Mouse (Mus musculus): ENCODE data around the gene Paxx. TPM values are rescaled to one million over a fixed set of nuclear protein-coding genes. Genes with fewer than 3 reads are reported as not detected.

Paxx gene
- total and polyA plus RNA-seq, 3 experiments = 13.9 to 16.2 (median 15.1) TPM

DNA sequence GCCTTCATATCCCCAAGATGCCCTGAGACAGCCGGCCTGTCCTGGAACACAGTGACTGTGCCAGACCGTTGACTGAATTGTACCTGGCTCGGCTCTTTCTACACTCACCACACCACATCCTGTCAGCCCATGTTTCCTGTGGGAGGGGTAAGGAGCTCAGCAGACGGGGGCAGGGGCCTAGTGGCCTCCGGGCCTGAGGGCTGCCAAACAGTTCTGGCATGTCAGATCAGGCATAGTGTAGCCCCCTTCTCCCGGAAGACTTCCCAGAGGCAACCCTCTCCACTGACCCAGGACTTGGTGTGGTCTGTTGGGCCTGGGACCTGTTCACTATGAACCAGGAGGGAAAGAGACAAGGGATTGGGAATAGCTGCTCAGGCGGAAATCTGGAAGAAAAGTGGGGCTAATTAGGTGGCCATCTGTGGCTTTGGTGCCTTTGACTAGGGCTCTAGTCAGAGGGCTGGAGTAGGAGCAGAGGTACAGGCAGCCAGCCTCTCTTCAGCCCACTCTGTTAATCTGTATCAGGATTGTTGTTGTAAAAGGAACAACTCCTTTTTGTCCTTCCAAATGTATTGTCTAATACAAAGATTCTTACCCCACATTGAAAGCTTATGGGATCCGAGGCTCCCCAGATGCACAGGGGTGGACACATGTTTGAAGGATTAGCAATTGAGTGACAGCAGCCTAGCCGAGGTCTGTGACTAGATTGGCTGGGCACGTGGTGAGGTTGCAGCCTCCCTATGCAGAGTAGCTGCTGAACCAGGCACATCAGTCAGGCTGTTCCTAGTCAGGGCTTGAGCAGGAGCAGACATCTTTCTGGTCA, 5.1 kb upstream of the Paxx start:
- dilution Hi-C loops (cut with MboI; ENCODE audit: extremely low pct_ligation_motif_present, extremely low pct_unique_long_range_greater_than_20kb, low sequenced_read_pairs) = no loop called here
- Histone ChIP-seq H3K27ac (ENCODE audit: insufficient read depth, low read depth) (peak overlapping the region; percentile 44), H3K4me2 (ENCODE audit: insufficient read depth, low read depth, poor library complexity, severe bottlenecking) (peak overlapping the region; percentile 25; the same call in 1 of the 2 replicates), H3K27me3 (replicated peaks) (no peaks in the 10 kb centered on the region), H3K9ac (ENCODE audit: insufficient read depth, low read depth) (peak overlapping the region; percentile 50), H3K4me1 (ENCODE audit: control insufficient read depth in 1 of 2, insufficient read depth in 2 of 2) (peaks cover 30 to 67% of the 10 kb centered on the region in 2 experiments), H3K4me3 (replicated peaks in 1 of 3; ENCODE audit: low read depth in 2 of 3, low read length in 2 of 3, poor library complexity in 1 of 3) (peak overlapping the region in 1 of 3 experiments; percentile 44), H3K9me3 (replicated peaks; ENCODE audit: low read length) (no peaks in the 10 kb centered on the region), H3K36me3 (replicated peaks in 1 of 2; ENCODE audit: control insufficient read depth in 1 of 2, insufficient read depth in 1 of 2, low read length in 1 of 2) (no peaks in the 10 kb centered on the region), H3K79me2 (replicated peaks; ENCODE audit: control insufficient read depth, extremely low read depth, insufficient read depth, poor library complexity, severe bottlenecking) (no peaks in the 10 kb centered on the region)
- TF ChIP-seq MYC (IDR thresholded peaks at IDR 0.05; ENCODE audit: low read depth, low read length) = peak; percentile 72; the same call in 1 of the 2 replicates
- no peak for TF ChIP-seq CHD1 (IDR thresholded peaks at IDR 0.05; ENCODE audit: low read depth, low read length)
- TF ChIP-seq PAX5 (IDR thresholded peaks at IDR 0.05; ENCODE audit: low read length) = no peak
- peak; percentile 71; the same call in 1 of the 2 replicates for TF ChIP-seq TBP (conservative IDR thresholded peaks at IDR 0.05; ENCODE audit: low read depth, low read length)
- no peak for TF ChIP-seq RAD21 (IDR thresholded peaks at IDR 0.05; ENCODE audit: low read depth, low read length)
- TF ChIP-seq JUND (conservative IDR thresholded peaks at IDR 0.05; ENCODE audit: low read depth, low read length) = no peak
- no peak; the same call in none of the 2 replicates for TF ChIP-seq NELFE (IDR thresholded peaks at IDR 0.05; ENCODE audit: low read depth, low read length)
- TF ChIP-seq POLR2AphosphoS2 (IDR thresholded peaks at IDR 0.05; ENCODE audit: low read depth, low read length) = no peak
- no peak for TF ChIP-seq EP300 (IDR thresholded peaks at IDR 0.05; ENCODE audit: low read length)
- no peak for TF ChIP-seq JUN (IDR thresholded peaks at IDR 0.05; ENCODE audit: insufficient read depth, low read depth, low read length)
- TF ChIP-seq USF1 (IDR thresholded peaks at IDR 0.05; ENCODE audit: low read depth, low read length) = peak; percentile 66
- TF ChIP-seq MAFK (IDR thresholded peaks at IDR 0.05; ENCODE audit: insufficient replicate concordance, low read length) = no peak
- TF ChIP-seq NRF1 (IDR thresholded peaks at IDR 0.05; ENCODE audit: low read depth, low read length) = no peak
- TF ChIP-seq ZKSCAN1 (IDR thresholded peaks at IDR 0.05; ENCODE audit: borderline replicate concordance, low read depth, low read length) = no peak
- TF ChIP-seq ZMIZ1 (IDR thresholded peaks at IDR 0.05; ENCODE audit: low read depth, low read length) = peak; percentile 32; the same call in 1 of the 2 replicates
- no peak for TF ChIP-seq SMC3 (IDR thresholded peaks at IDR 0.05; ENCODE audit: low read depth, low read length)
- no peak for TF ChIP-seq E2F4 (IDR thresholded peaks at IDR 0.05; ENCODE audit: insufficient replicate concordance, low read depth, low read length)
- peak; percentile 40; the same call in 1 of the 2 replicates for TF ChIP-seq BHLHE40 (IDR thresholded peaks at IDR 0.05; ENCODE audit: low read depth, low read length)
- no peak for TF ChIP-seq RCOR1 (conservative IDR thresholded peaks at IDR 0.05; ENCODE audit: low read depth, low read length)
- no peak for TF ChIP-seq IRF4 (IDR thresholded peaks at IDR 0.05; ENCODE audit: low read depth, low read length)
- 0 out of 2 replicates have a peak, but pooled peaks have one; percentile 31 for TF ChIP-seq ELF1 (IDR thresholded peaks at IDR 0.05; ENCODE audit: low read depth, low read length)
- TF ChIP-seq UBTF (IDR thresholded peaks at IDR 0.05; ENCODE audit: low read depth, low read length) = no peak
- peak; percentile 86; the same call in 1 of the 2 replicates for TF ChIP-seq MAZ (IDR thresholded peaks at IDR 0.05; ENCODE audit: low read depth, low read length)
- TF ChIP-seq CHD2 (IDR thresholded peaks at IDR 0.05; ENCODE audit: low read length) = peak; percentile 48; the same call in 1 of the 2 replicates
- TF ChIP-seq MXI1 (IDR thresholded peaks at IDR 0.05; ENCODE audit: low read depth, low read length) = no peak
- no peak for TF ChIP-seq GABPA (IDR thresholded peaks at IDR 0.05; ENCODE audit: insufficient replicate concordance, low read depth, low read length)
- no peak for TF ChIP-seq SIN3A (IDR thresholded peaks at IDR 0.05; ENCODE audit: low read length)
- peak; percentile 87 for TF ChIP-seq MAX (IDR thresholded peaks at IDR 0.05; ENCODE audit: low read length)
- TF ChIP-seq USF2 (conservative IDR thresholded peaks at IDR 0.05; ENCODE audit: low read depth, low read length) = peak; percentile 15; the same call in 1 of the 2 replicates
- TF ChIP-seq POLR2A (IDR thresholded peaks at IDR 0.05; ENCODE audit: low read depth, low read length) = peak; percentile 74
- peak; percentile 84 for TF ChIP-seq TCF12 (IDR thresholded peaks at IDR 0.05; ENCODE audit: low read depth, low read length)
- no peak for TF ChIP-seq ETS1 (conservative IDR thresholded peaks at IDR 0.05; ENCODE audit: low read depth, low read length)
- no peak for TF ChIP-seq ZC3H11A (IDR thresholded peaks at IDR 0.05; ENCODE audit: low read depth, low read length)
- no peak for TF ChIP-seq CTCF (conservative IDR thresholded peaks at IDR 0.05 in 1 of 2, IDR thresholded peaks at IDR 0.05 in 1 of 2; ENCODE audit: low read depth in 2 of 2, low read length in 2 of 2)
- no peak for TF ChIP-seq HCFC1 (IDR thresholded peaks at IDR 0.05; ENCODE audit: low read depth, low read length)
- DNase-seq (ENCODE audit: extremely low read depth) = peak; percentile 83
- in situ Hi-C loops (cut with MboI; ENCODE audit: low pct_ligation_motif_present, low pct_unique_long_range_greater_than_20kb, low sequenced_read_pairs) = no loop called here

All from CH12.LX (cell line).